Comparison of ENCODE assay signal across 23 mouse cellular contexts in the genomic region with DNA sequence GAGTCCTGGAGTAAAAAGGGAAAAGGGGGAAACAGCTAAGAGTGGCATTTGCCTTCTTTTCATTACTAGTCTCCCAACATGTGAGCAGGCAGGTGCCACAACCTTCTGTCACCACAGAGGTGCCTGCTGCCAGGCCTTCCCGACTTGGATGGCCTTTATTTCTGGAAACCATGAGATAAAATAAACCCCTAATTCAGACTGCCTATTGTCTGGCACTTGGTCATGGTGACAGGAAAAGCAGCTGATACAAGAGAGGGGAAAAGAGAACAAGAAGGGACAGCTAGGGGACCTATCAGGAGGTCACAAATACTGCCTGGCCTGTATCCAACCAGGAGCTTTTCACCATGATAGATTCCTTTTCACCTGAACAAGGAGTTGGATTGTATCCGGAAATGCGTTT.
A peak's percentile ranks its signal among the peaks of the same experiment; 100 is the strongest.
DNase-seq lines count a peak whose midpoint lies in the region; ATAC-seq lines count a peak whose summit lies in the region.
"Had no signal": no experiment of that assay in that cellular context is flagged by ENCODE, and none has a peak within 500 bp of the region (broad histone marks: within the 10 kb centered on the region; RNA-seq: fewer than 3 reads in every experiment).

No protein-coding gene starts in this region.

- peaks cover 6% of the 10 kb centered on the region; the same call in 1 of the 2 replicates for H3K4me1 ChIP-seq in heart, embryonic 13.5 days
- peaks cover 4% of the 10 kb centered on the region; the same call in 1 of the 2 replicates for H3K4me1 ChIP-seq in heart, embryonic 16.5 days (ENCODE audit: control insufficient read depth, insufficient read depth, low read length)
- H3K4me1 ChIP-seq: forebrain, embryonic 10.5 days; forebrain, embryonic 13.5 days had no signal

- H3K9me3 ChIP-seq in heart, embryonic 13.5 days: no peaks in the 10 kb centered on the region
- H3K9me3 ChIP-seq in heart, embryonic 16.5 days (replicated peaks; ENCODE audit: control insufficient read depth, low read length): no peaks in the 10 kb centered on the region; the same call in 1 of the 2 replicates
- H3K9me3 ChIP-seq: forebrain, embryonic 10.5 days; forebrain, embryonic 13.5 days had no signal

- H3K9ac ChIP-seq in heart, embryonic 13.5 days: no peak overlapping the region
- H3K9ac ChIP-seq in heart, embryonic 16.5 days (ENCODE audit: low read length): no peak overlapping the region
- H3K9ac ChIP-seq: forebrain, embryonic 13.5 days; hindbrain, embryonic 14.5 days had no signal

- 48% methylated on average over 3 of the region's 3 CpGs for WGBS in heart, embryonic 13.5 days
- 47% methylated on average over 3 of the region's 3 CpGs for WGBS in heart, embryonic 16.5 days

- peak; percentile 9 to 23 for DNase-seq in heart, adult 18-20 months
- DNase-seq in heart, postnatal 14 days: no peak
- no peak for DNase-seq in heart, postnatal 10 days
- no peak for DNase-seq in heart, postnatal 25 days (ENCODE audit: low spot score)
- DNase-seq: adrenal gland, adult 2 months; adrenal gland, postnatal 14 days; cerebellum, adult 11-12 months; cerebellum, adult 8-10 months; cerebellum, postnatal 36 days; gastrocnemius, postnatal 10 days; gastrocnemius, postnatal 36 days; kidney, adult 18-20 months; kidney, adult 9 months had no signal

- no peak overlapping the region for H3K4me2 ChIP-seq in heart, embryonic 13.5 days
- no peak overlapping the region for H3K4me2 ChIP-seq in heart, embryonic 16.5 days (ENCODE audit: low read depth, low read length)
- H3K4me2 ChIP-seq: forebrain, embryonic 13.5 days; hindbrain, embryonic 14.5 days had no signal

- no peak for ATAC-seq in heart, embryonic 13.5 days (ENCODE audit: extremely low read depth, insufficient number of reproducible peaks, low FRiP score, low TSS enrichment)
- 0 out of 2 replicates have a peak, but pooled peaks have one; percentile 52 for ATAC-seq in heart, embryonic 16.5 days (replicated peaks; ENCODE audit: extremely low read depth, insufficient read depth, low FRiP score)
- ATAC-seq: CD4-positive, CD25-positive, alpha-beta regulatory T cell, adult 4 months; forebrain, embryonic 13.5 days; forebrain, embryonic 16.5 days; hindbrain, postnatal 0 days; inflammation-experienced regulatory T-cells, adult 6 months; intestine, embryonic 16.5 days had no signal

- no peaks in the 10 kb centered on the region for H3K36me3 ChIP-seq in heart, embryonic 13.5 days
- H3K36me3 ChIP-seq in heart, embryonic 16.5 days (ENCODE audit: control insufficient read depth, insufficient read depth): no peaks in the 10 kb centered on the region
- H3K36me3 ChIP-seq: forebrain, embryonic 10.5 days had no signal

- intact Hi-C loops in heart, postnatal 14 days (cut with DNase I): no loop called here
- intact Hi-C loops in heart, postnatal 10 days (cut with DNase I): no loop called here
- intact Hi-C loops in heart, postnatal 25 days (cut with DNase I): no loop called here

- no peak overlapping the region for H3K4me3 ChIP-seq in heart, embryonic 13.5 days
- H3K4me3 ChIP-seq in heart, embryonic 16.5 days (ENCODE audit: low read length): no peak overlapping the region
- H3K4me3 ChIP-seq: forebrain, embryonic 10.5 days; forebrain, embryonic 13.5 days had no signal

- peak overlapping the region; percentile 24 for H3K27ac ChIP-seq in heart, embryonic 13.5 days (replicated peaks)
- no peak overlapping the region for H3K27ac ChIP-seq in heart, embryonic 16.5 days (ENCODE audit: low read length)
- H3K27ac ChIP-seq: forebrain, embryonic 13.5 days; hindbrain, embryonic 14.5 days; hindbrain, postnatal 0 days had no signal

- no peaks in the 10 kb centered on the region for H3K27me3 ChIP-seq in heart, embryonic 13.5 days (replicated peaks)
- H3K27me3 ChIP-seq in heart, embryonic 16.5 days (ENCODE audit: control insufficient read depth, insufficient read depth, low read length): no peaks in the 10 kb centered on the region
- H3K27me3 ChIP-seq: forebrain, embryonic 13.5 days had no signal

Comparison
In these comparisons a context has a peak if more than half of its experiments do, and no peak if none do; other contexts are left out.
1. DNase-seq: peak in heart, adult 18-20 months (2 of 2); none in heart, postnatal 14 days (0 of 2), heart, postnatal 10 days (0 of 2) and heart, postnatal 25 days (single experiment).